Mouse (Mus musculus): ENCODE measurements around the gene Ncoa3.

DNA sequence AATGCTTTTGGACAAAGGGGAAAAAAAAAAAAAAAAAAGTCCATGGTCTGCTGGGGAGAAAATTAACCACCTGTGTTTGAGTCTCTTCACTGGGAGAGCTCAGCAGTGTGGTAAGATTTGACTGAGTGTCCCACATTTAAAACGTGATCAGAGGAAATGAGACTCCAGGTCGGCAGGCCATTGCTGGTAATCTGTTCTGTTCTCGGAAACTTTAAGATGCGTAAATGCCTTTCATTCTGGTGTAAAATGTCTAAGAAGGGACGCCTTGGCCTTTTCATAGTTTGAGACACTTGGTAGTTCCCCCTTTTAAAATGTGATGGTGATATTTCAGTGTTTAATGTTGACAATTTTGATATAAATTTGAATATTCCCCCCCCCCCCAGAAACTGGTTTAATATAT is 7.8 kb downstream of the Ncoa3 start:
- TF ChIP-seq CTCF (IDR thresholded peaks at IDR 0.05; ENCODE audit: control insufficient read depth, insufficient read depth, insufficient read length) (no peak), MAX (IDR thresholded peaks at IDR 0.05) (no peak), USF1 (IDR thresholded peaks at IDR 0.05; ENCODE audit: low read depth) (no peak), CEBPB (IDR thresholded peaks at IDR 0.05; ENCODE audit: low read depth) (no peak), FOSL1 (IDR thresholded peaks at IDR 0.05; ENCODE audit: insufficient read depth, low read length, poor library complexity, severe bottlenecking) (no peak), MYOG (IDR thresholded peaks at IDR 0.05; ENCODE audit: control insufficient read depth, extremely low read depth, insufficient read length) (no peak)

All from C2C12 (cell line).